In genomic region chr10:95317581-95318391, GRCm38 (mm10) we compare ENCODE assay signal across 14 mouse cellular contexts. TPM values are rescaled to one million over a fixed set of nuclear protein-coding genes. Genes with fewer than 3 reads are reported as not detected.
DNase-seq lines count a peak whose midpoint lies in the region; ATAC-seq and TF ChIP-seq lines count a peak whose summit lies in the region.
"Had no signal": no experiment of that assay in that cellular context is flagged by ENCODE, and none has a peak within 500 bp of the region (broad histone marks: within the 10 kb centered on the region; RNA-seq: fewer than 3 reads in every experiment).

No protein-coding gene starts in this region.

- peak; percentile 41 for DNase-seq in intestine, embryonic 14.5 days (ENCODE audit: low spot score)
- no peak for DNase-seq in ES-E14 (ENCODE audit: low read depth, low spot score)
- DNase-seq in gastrocnemius, adult 8-10 months (ENCODE audit: low spot score in 2 of 2), result peak; percentile 39 to 61
- no peak for DNase-seq in heart, postnatal 0 days (ENCODE audit: low spot score)
- no peak for DNase-seq in T-cell, adult 2 months (ENCODE audit: low spot score)
- DNase-seq: B cell, adult 2 months; retina, postnatal 1 day had no signal

- H3K4me1 ChIP-seq in intestine, embryonic 14.5 days (replicated peaks; ENCODE audit: control insufficient read depth, insufficient read depth, low read length), result peaks cover 36% of the 10 kb centered on the region
- H3K4me1 ChIP-seq in intestine, embryonic 16.5 days (ENCODE audit: control insufficient read depth, insufficient read depth, low read length), result peaks cover 24% of the 10 kb centered on the region
- peaks cover 11 to 39% of the 10 kb centered on the region in 2 experiments for H3K4me1 ChIP-seq in ES-E14 (ENCODE audit: control insufficient read depth in 2 of 2, insufficient read depth in 2 of 2, low read length in 2 of 2, poor library complexity in 1 of 2)
- peaks cover 48% of the 10 kb centered on the region for H3K4me1 ChIP-seq in heart, postnatal 0 days (ENCODE audit: control insufficient read depth, insufficient read depth)
- peaks cover 24% of the 10 kb centered on the region for H3K4me1 ChIP-seq in kidney, embryonic 15.5 days

- no peak for TF ChIP-seq EP300 in heart, postnatal 0 days (IDR thresholded peaks at IDR 0.05; ENCODE audit: low read depth)

- no peak overlapping the region for H3K4me2 ChIP-seq in intestine, embryonic 14.5 days (ENCODE audit: low read length)
- H3K4me2 ChIP-seq in intestine, embryonic 16.5 days (ENCODE audit: low read depth, low read length), result no peak overlapping the region
- H3K4me2 ChIP-seq in heart, postnatal 0 days (ENCODE audit: low read depth, low read length), result peak overlapping the region; percentile 19
- H3K4me2 ChIP-seq in kidney, embryonic 15.5 days, result no peak overlapping the region
- H3K4me2 ChIP-seq: forebrain, embryonic 15.5 days; midbrain, embryonic 15.5 days had no signal

- in situ Hi-C loops in ES-E14 (cut with MboI; ENCODE audit: low sequenced_read_pairs in 2 of 2, unreplicated experiment in 2 of 2), result no loop called here

- no peak overlapping the region for H3K9ac ChIP-seq in intestine, embryonic 14.5 days (ENCODE audit: low read length)
- H3K9ac ChIP-seq in intestine, embryonic 16.5 days (ENCODE audit: low read depth, low read length), result no peak overlapping the region
- 0 out of 2 replicates have a peak overlapping the region, but pooled peaks have one; percentile 5 for H3K9ac ChIP-seq in ES-E14 (ENCODE audit: insufficient read depth, low read depth, low read length, poor library complexity, severe bottlenecking)
- peak overlapping the region; percentile 18; the same call in 1 of the 2 replicates for H3K9ac ChIP-seq in heart, postnatal 0 days (replicated peaks; ENCODE audit: low read depth, low read length)
- no peak overlapping the region for H3K9ac ChIP-seq in kidney, embryonic 15.5 days
- H3K9ac ChIP-seq: forebrain, embryonic 15.5 days; midbrain, embryonic 15.5 days had no signal

- H3K36me3 ChIP-seq in intestine, embryonic 14.5 days (ENCODE audit: control insufficient read depth, insufficient read depth, low read length), result no peaks in the 10 kb centered on the region
- H3K36me3 ChIP-seq in intestine, embryonic 16.5 days (ENCODE audit: control insufficient read depth, insufficient read depth, low read length), result no peaks in the 10 kb centered on the region
- no peaks in the 10 kb centered on the region for H3K36me3 ChIP-seq in ES-E14 (ENCODE audit: control insufficient read depth, insufficient read depth, low read length, poor library complexity, severe bottlenecking)
- H3K36me3 ChIP-seq in heart, postnatal 0 days (replicated peaks; ENCODE audit: control insufficient read depth, insufficient read depth, low read length), result 0 out of 2 replicates have a peak, but pooled peaks cover 3% of the 10 kb centered on the region
- H3K36me3 ChIP-seq in kidney, embryonic 15.5 days, result no peaks in the 10 kb centered on the region
- H3K36me3 ChIP-seq: forebrain, embryonic 15.5 days; midbrain, embryonic 15.5 days had no signal

- WGBS in intestine, embryonic 14.5 days, result 90% methylated on average over 21 of the region's 21 CpGs
- WGBS in intestine, embryonic 16.5 days, result 89% methylated on average over 21 of the region's 21 CpGs
- 70% methylated on average over 21 of the region's 21 CpGs for WGBS in heart, postnatal 0 days
- 91% methylated on average over 21 of the region's 21 CpGs for WGBS in kidney, embryonic 15.5 days

- H3K4me3 ChIP-seq in intestine, embryonic 14.5 days (ENCODE audit: low read depth, low read length), result no peak overlapping the region
- no peak overlapping the region for H3K4me3 ChIP-seq in intestine, embryonic 16.5 days (ENCODE audit: low read length)
- H3K4me3 ChIP-seq in ES-E14 (ENCODE audit: insufficient read depth in 1 of 2, low read depth in 1 of 2, low read length in 2 of 2, poor library complexity in 1 of 2, severe bottlenecking in 1 of 2), result peak overlapping the region; percentile 6 to 12; a peak in 2 of 4 replicates
- H3K4me3 ChIP-seq in heart, postnatal 0 days (ENCODE audit: low read depth, low read length), result no peak overlapping the region
- H3K4me3 ChIP-seq in kidney, embryonic 15.5 days (replicated peaks), result no peak overlapping the region
- H3K4me3 ChIP-seq: forebrain, embryonic 15.5 days; layer of hippocampus, adult 2 months; midbrain, embryonic 15.5 days had no signal

- no peaks in the 10 kb centered on the region for H3K9me3 ChIP-seq in intestine, embryonic 14.5 days (ENCODE audit: control insufficient read depth, low read length)
- no peaks in the 10 kb centered on the region for H3K9me3 ChIP-seq in intestine, embryonic 16.5 days (ENCODE audit: control insufficient read depth, low read length)
- no peaks in the 10 kb centered on the region for H3K9me3 ChIP-seq in ES-E14 (ENCODE audit: control insufficient read depth, insufficient read depth, low read depth, low read length)
- H3K9me3 ChIP-seq in heart, postnatal 0 days (replicated peaks; ENCODE audit: control insufficient read depth, low read length), result no peaks in the 10 kb centered on the region
- H3K9me3 ChIP-seq in kidney, embryonic 15.5 days (replicated peaks), result no peaks in the 10 kb centered on the region
- H3K9me3 ChIP-seq: forebrain, embryonic 15.5 days; midbrain, embryonic 15.5 days had no signal

- no peak for ATAC-seq in intestine, embryonic 14.5 days (replicated peaks; ENCODE audit: low FRiP score, low TSS enrichment, low read depth)
- no peak for ATAC-seq in intestine, embryonic 16.5 days
- ATAC-seq in heart, postnatal 0 days (ENCODE audit: insufficient read depth, low read depth), result peak; percentile 18; the same call in 1 of the 2 replicates
- ATAC-seq in frontal cortex, adult (ENCODE audit: low TSS enrichment), result no peak
- no peak for ATAC-seq in kidney, embryonic 15.5 days (replicated peaks; ENCODE audit: low FRiP score)
- ATAC-seq: forebrain, embryonic 15.5 days; inflammation-experienced regulatory T-cells, adult 6 months; midbrain, embryonic 15.5 days had no signal

- no peaks in the 10 kb centered on the region for H3K27me3 ChIP-seq in intestine, embryonic 14.5 days (replicated peaks; ENCODE audit: control insufficient read depth, insufficient read depth, low read length)
- no peaks in the 10 kb centered on the region for H3K27me3 ChIP-seq in intestine, embryonic 16.5 days (replicated peaks; ENCODE audit: control insufficient read depth, insufficient read depth, low read length)
- H3K27me3 ChIP-seq in heart, postnatal 0 days (ENCODE audit: control insufficient read depth, insufficient read depth, low read length), result no peaks in the 10 kb centered on the region
- peaks cover 57% of the 10 kb centered on the region for H3K27me3 ChIP-seq in kidney, embryonic 15.5 days
- H3K27me3 ChIP-seq: forebrain, embryonic 15.5 days; midbrain, embryonic 15.5 days had no signal

- no peak overlapping the region for H3K27ac ChIP-seq in intestine, embryonic 14.5 days (ENCODE audit: low read depth)
- no peak overlapping the region for H3K27ac ChIP-seq in intestine, embryonic 16.5 days (ENCODE audit: low read length)
- no peak overlapping the region for H3K27ac ChIP-seq in ES-E14 (ENCODE audit: insufficient read depth, low read depth, low read length, poor library complexity, severe bottlenecking)
- H3K27ac ChIP-seq in heart, postnatal 0 days (ENCODE audit: low read depth), result peak overlapping the region; percentile 92
- H3K27ac ChIP-seq in kidney, embryonic 15.5 days, result no peak overlapping the region
- H3K27ac ChIP-seq: layer of hippocampus, adult 2 months; midbrain, embryonic 15.5 days had no signal

- TF ChIP-seq CTCF in heart, postnatal 0 days (IDR thresholded peaks at IDR 0.05; ENCODE audit: low read depth), result no peak

TF ChIP-seq in ES-E14, 5 proteins besides CTCF, POLR2A, EP300 and RAD21:
- TF ChIP-seq CHD2 (IDR thresholded peaks at IDR 0.05; ENCODE audit: low read depth, low read length) (no peak), MAFK (IDR thresholded peaks at IDR 0.05; ENCODE audit: insufficient read depth, low read depth, low read length) (no peak), ZNF384 (IDR thresholded peaks at IDR 0.05; ENCODE audit: low read depth, low read length) (no peak), ZC3H11A (IDR thresholded peaks at IDR 0.05; ENCODE audit: borderline replicate concordance, low read depth, low read length) (no peak), HCFC1 (IDR thresholded peaks at IDR 0.05; ENCODE audit: borderline replicate concordance, insufficient read depth, low read length) (no peak)

RNA-seq across cellular contexts. Expression of gene Cradd, which starts 6.1 kb away (rescaled TPM):
- polyA plus RNA-seq in intestine, embryonic 14.5 days (2014; fragmentation: Nextera tagmentation; extraction: Ambion mirVana), result 13.6 and 14.5 TPM in 2 replicates
- polyA plus RNA-seq in intestine, embryonic 16.5 days (2015; fragmentation: Nextera tagmentation; extraction: Ambion mirVana), result 11.6 and 11.8 TPM in 2 replicates
- total RNA-seq in ES-E14 (2012; rRNA removed), result 8.4 and 12.6 TPM in 2 replicates
- total RNA-seq in gastrocnemius, adult 8-10 months (2022), result 10 to 100 TPM in 1 of 4 experiments, 1 to 10 TPM in 3; 6.7 to 18.0 (median 8.4) TPM
- total RNA-seq in heart, postnatal 0 days (2014; rRNA removed; ENCODE audit: low replicate concordance), result 20.1 and 21.1 TPM in 2 replicates
- 11.6 and 12.2 TPM in 2 replicates for polyA plus RNA-seq in heart, postnatal 0 days (2015; fragmentation: Nextera tagmentation; extraction: Ambion mirVana)
- polyA plus RNA-seq in kidney, embryonic 15.5 days (2015; fragmentation: Nextera tagmentation; extraction: Ambion mirVana), result 7.7 and 9.3 TPM in 2 replicates

Comparison
In these comparisons a context has a peak if more than half of its experiments do, and no peak if none do; other contexts are left out.
1. DNase-seq: peak in intestine, embryonic 14.5 days (single experiment) and gastrocnemius, adult 8-10 months (2 of 2); none in ES-E14 (single experiment), heart, postnatal 0 days (single experiment) and T-cell, adult 2 months (single experiment).
2. H3K4me3 ChIP-seq: peak in ES-E14 (2 of 2); none in intestine, embryonic 14.5 days (single experiment), intestine, embryonic 16.5 days (single experiment), heart, postnatal 0 days (single experiment) and kidney, embryonic 15.5 days (single experiment).
3. H3K9ac ChIP-seq: peak in ES-E14 (single experiment) and heart, postnatal 0 days (single experiment); none in intestine, embryonic 14.5 days (single experiment), intestine, embryonic 16.5 days (single experiment) and kidney, embryonic 15.5 days (single experiment).